Comparison of ENCODE assay signal across 14 mouse cellular contexts in genomic region chr3:79433593-79433992, GRCm38 (mm10).
A peak's percentile ranks its signal among the peaks of the same experiment; 100 is the strongest.
DNase-seq lines count a peak whose midpoint lies in the region; ATAC-seq and TF ChIP-seq lines count a peak whose summit lies in the region.
"Had no signal": no experiment of that assay in that cellular context is flagged by ENCODE, and none has a peak within 500 bp of the region (broad histone marks: within the 10 kb centered on the region; RNA-seq: fewer than 3 reads in every experiment).

No protein-coding gene starts in this region.

- no peaks in the 10 kb centered on the region for H3K36me3 ChIP-seq in heart, postnatal 0 days (replicated peaks; ENCODE audit: control insufficient read depth, insufficient read depth, low read length)
- H3K36me3 ChIP-seq in heart, embryonic 11.5 days (ENCODE audit: control insufficient read depth, insufficient read depth, low read length) = no peaks in the 10 kb centered on the region
- no peaks in the 10 kb centered on the region for H3K36me3 ChIP-seq in midbrain, postnatal 0 days (ENCODE audit: insufficient read depth, low read length)
- H3K36me3 ChIP-seq in midbrain, embryonic 10.5 days = no peaks in the 10 kb centered on the region
- H3K36me3 ChIP-seq: limb, embryonic 13.5 days; midbrain, embryonic 12.5 days; neural tube, embryonic 15.5 days had no signal

- no peak overlapping the region for H3K4me3 ChIP-seq in heart, postnatal 0 days (ENCODE audit: low read depth, low read length)
- H3K4me3 ChIP-seq in heart, embryonic 11.5 days (ENCODE audit: low read depth, low read length) = no peak overlapping the region
- no peak overlapping the region for H3K4me3 ChIP-seq in midbrain, postnatal 0 days (ENCODE audit: low read depth, low read length)
- no peak overlapping the region for H3K4me3 ChIP-seq in midbrain, embryonic 10.5 days
- H3K4me3 ChIP-seq: limb, embryonic 13.5 days; midbrain, embryonic 12.5 days; neural tube, embryonic 15.5 days had no signal

- TF ChIP-seq CTCF in heart, postnatal 0 days (IDR thresholded peaks at IDR 0.05; ENCODE audit: low read depth) = peak; percentile 43
- TF ChIP-seq CTCF in midbrain, postnatal 0 days (IDR thresholded peaks at IDR 0.05) = peak; percentile 50

- H3K9ac ChIP-seq in heart, postnatal 0 days (replicated peaks; ENCODE audit: low read depth, low read length) = no peak overlapping the region
- no peak overlapping the region for H3K9ac ChIP-seq in heart, embryonic 11.5 days (ENCODE audit: low read depth, low read length)
- no peak overlapping the region for H3K9ac ChIP-seq in midbrain, postnatal 0 days (replicated peaks; ENCODE audit: low read length, poor library complexity, severe bottlenecking)
- H3K9ac ChIP-seq: limb, embryonic 13.5 days; midbrain, embryonic 12.5 days; neural tube, embryonic 15.5 days had no signal

- H3K4me1 ChIP-seq in heart, postnatal 0 days (ENCODE audit: control insufficient read depth, insufficient read depth) = no peaks in the 10 kb centered on the region
- H3K4me1 ChIP-seq in heart, embryonic 11.5 days (ENCODE audit: control insufficient read depth, insufficient read depth, low read length) = no peaks in the 10 kb centered on the region
- H3K4me1 ChIP-seq in midbrain, postnatal 0 days (ENCODE audit: insufficient read depth, low read length) = no peaks in the 10 kb centered on the region
- peaks cover 7% of the 10 kb centered on the region; the same call in 1 of the 2 replicates for H3K4me1 ChIP-seq in midbrain, embryonic 10.5 days
- H3K4me1 ChIP-seq: limb, embryonic 13.5 days; midbrain, embryonic 12.5 days; neural tube, embryonic 15.5 days had no signal

- TF ChIP-seq EP300 in heart, postnatal 0 days (IDR thresholded peaks at IDR 0.05; ENCODE audit: low read depth) = no peak

- peak; percentile 13 for DNase-seq in heart, postnatal 0 days (ENCODE audit: low spot score)
- DNase-seq in midbrain, postnatal 0 days (ENCODE audit: low spot score) = no peak
- DNase-seq in midbrain, embryonic 10.5 days (ENCODE audit: low spot score) = no peak
- peak; percentile 56 for DNase-seq in kidney, adult 9 months
- DNase-seq in right cerebral cortex, postnatal 25 days = no peak
- DNase-seq in cerebellum, postnatal 4 days (ENCODE audit: low spot score in 2 of 2) = no peak
- DNase-seq: adrenal gland, postnatal 36 days; cerebellum, postnatal 10 days; gastrocnemius, postnatal 14 days had no signal

- H3K4me2 ChIP-seq in heart, postnatal 0 days (ENCODE audit: low read depth, low read length) = no peak overlapping the region
- no peak overlapping the region for H3K4me2 ChIP-seq in heart, embryonic 11.5 days
- no peak overlapping the region for H3K4me2 ChIP-seq in midbrain, postnatal 0 days (ENCODE audit: low read depth, low read length, poor library complexity, severe bottlenecking)
- H3K4me2 ChIP-seq: limb, embryonic 13.5 days; midbrain, embryonic 12.5 days; neural tube, embryonic 15.5 days had no signal

- H3K9me3 ChIP-seq in heart, postnatal 0 days (replicated peaks; ENCODE audit: control insufficient read depth, low read length) = no peaks in the 10 kb centered on the region
- H3K9me3 ChIP-seq in heart, embryonic 11.5 days (replicated peaks; ENCODE audit: control insufficient read depth, low read length) = no peaks in the 10 kb centered on the region
- no peaks in the 10 kb centered on the region for H3K9me3 ChIP-seq in midbrain, postnatal 0 days (ENCODE audit: low read length)
- H3K9me3 ChIP-seq in midbrain, embryonic 10.5 days (replicated peaks) = no peaks in the 10 kb centered on the region
- H3K9me3 ChIP-seq: limb, embryonic 13.5 days; neural tube, embryonic 15.5 days had no signal

- H3K27ac ChIP-seq in heart, postnatal 0 days (ENCODE audit: low read depth) = no peak overlapping the region
- H3K27ac ChIP-seq in heart, embryonic 11.5 days (ENCODE audit: low read depth, low read length) = no peak overlapping the region
- H3K27ac ChIP-seq in midbrain, postnatal 0 days (ENCODE audit: low read depth, low read length) = no peak overlapping the region
- no peak overlapping the region for H3K27ac ChIP-seq in midbrain, embryonic 10.5 days (replicated peaks)
- H3K27ac ChIP-seq: limb, embryonic 13.5 days; midbrain, embryonic 12.5 days; neural tube, embryonic 15.5 days had no signal

- no peaks in the 10 kb centered on the region for H3K27me3 ChIP-seq in heart, postnatal 0 days (ENCODE audit: control insufficient read depth, insufficient read depth, low read length)
- no peaks in the 10 kb centered on the region for H3K27me3 ChIP-seq in heart, embryonic 11.5 days (ENCODE audit: control insufficient read depth, insufficient read depth, low read length)
- H3K27me3 ChIP-seq in midbrain, postnatal 0 days (ENCODE audit: insufficient read depth, low read length) = no peaks in the 10 kb centered on the region
- no peaks in the 10 kb centered on the region for H3K27me3 ChIP-seq in midbrain, embryonic 10.5 days (ENCODE audit: low read depth, poor library complexity, severe bottlenecking)
- H3K27me3 ChIP-seq: limb, embryonic 13.5 days; neural tube, embryonic 15.5 days had no signal

- no peak for ATAC-seq in heart, postnatal 0 days (ENCODE audit: insufficient read depth, low read depth)
- ATAC-seq in heart, embryonic 11.5 days (replicated peaks; ENCODE audit: insufficient number of reproducible peaks, low FRiP score, low TSS enrichment) = no peak
- no peak for ATAC-seq in midbrain, postnatal 0 days (ENCODE audit: low FRiP score)
- ATAC-seq in monocyte, adult 5-6 weeks (replicated peaks; ENCODE audit: insufficient number of reproducible peaks, low FRiP score, low TSS enrichment, poor library complexity, severe bottlenecking) = no peak

Comparison
In these comparisons a context has a peak if more than half of its experiments do, and no peak if none do; other contexts are left out.
1. DNase-seq: peak in heart, postnatal 0 days (single experiment) and kidney, adult 9 months (single experiment); none in midbrain, postnatal 0 days (single experiment), midbrain, embryonic 10.5 days (single experiment), right cerebral cortex, postnatal 25 days (single experiment) and cerebellum, postnatal 4 days (0 of 2).